Mouse (Mus musculus) embryo, embryonic 11.5 days (tissue): ENCODE measurements around the gene Csf1.

ENCODE experiments used
- DNase-seq: peaks from one replicate; pipeline ENCODE4 v3.0.0-alpha.2; 2012; ENCODE audit warnings: low read depth, low spot score

The Csf1 gene

DNA sequence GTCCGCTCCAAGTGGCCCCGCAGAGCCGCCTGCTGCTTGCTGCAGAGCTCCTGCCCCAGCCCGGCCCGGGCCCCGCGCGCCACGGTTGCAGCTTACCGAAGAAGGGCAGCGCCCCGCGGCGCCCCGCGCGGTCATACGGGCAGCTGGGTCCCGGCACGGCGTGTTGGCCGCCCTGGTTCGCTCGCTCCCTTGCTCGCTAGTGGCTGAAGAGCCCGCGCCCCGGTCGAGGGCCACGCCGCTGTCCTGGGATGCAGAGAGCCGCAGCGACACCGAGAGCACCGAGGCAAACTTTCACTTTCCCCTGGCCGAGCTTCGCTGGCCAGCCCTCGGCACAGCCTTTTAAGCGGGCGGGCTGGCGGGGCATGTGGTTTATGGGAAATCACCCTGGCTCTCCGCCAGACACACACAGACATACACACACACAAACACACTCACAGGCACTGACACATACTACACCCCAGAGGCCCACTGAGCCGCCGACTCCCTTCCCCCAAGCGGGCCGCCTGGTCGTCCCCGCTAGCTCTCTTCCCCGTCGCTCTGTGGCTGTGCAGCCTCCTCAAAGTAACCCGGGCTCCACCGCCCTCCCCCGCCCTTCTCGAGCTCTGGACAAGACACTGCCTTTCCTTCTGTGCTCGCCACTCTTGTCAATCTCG, at the start of gene Csf1:
Csf1 (minus strand) TSS at position 541 of the 653 bp plus-strand sequence.
- peak; percentile 54 for DNase-seq

DNA sequence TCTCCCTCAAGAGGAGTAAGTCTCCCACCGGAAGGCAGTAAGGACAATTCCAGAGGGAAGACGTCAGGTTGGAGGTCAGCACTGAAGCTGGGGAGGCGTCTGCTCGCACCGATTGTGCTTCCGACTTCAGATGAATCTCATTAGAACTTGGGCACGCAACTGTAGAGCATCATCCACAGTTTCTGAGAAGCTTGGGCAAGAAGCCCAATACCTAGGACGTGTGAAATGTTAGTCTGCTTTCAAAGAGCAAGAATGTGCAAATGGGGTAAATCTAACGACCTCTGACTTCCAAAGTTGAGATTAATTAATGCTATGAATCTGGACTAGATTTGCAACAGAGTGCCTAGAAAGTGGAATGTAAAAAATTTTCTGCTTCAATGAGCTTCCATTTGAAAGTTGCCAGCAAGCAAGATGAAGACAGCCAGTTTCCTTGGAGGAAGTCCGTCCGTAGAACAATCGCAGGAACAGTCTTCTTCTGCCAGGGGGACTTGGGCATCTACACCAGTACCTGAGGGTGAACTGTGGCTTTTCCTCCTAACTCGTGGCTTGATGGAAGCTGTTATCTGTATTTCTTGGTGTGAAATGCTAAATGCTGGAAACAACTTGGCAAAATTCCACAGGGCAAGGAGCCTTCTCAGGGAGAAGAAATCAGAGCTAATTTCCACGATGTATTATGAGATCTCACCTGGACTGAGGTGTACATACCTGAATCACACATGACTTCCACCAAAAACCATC, 47.9 kb upstream of the Csf1 start:
- no peak for DNase-seq

DNA sequence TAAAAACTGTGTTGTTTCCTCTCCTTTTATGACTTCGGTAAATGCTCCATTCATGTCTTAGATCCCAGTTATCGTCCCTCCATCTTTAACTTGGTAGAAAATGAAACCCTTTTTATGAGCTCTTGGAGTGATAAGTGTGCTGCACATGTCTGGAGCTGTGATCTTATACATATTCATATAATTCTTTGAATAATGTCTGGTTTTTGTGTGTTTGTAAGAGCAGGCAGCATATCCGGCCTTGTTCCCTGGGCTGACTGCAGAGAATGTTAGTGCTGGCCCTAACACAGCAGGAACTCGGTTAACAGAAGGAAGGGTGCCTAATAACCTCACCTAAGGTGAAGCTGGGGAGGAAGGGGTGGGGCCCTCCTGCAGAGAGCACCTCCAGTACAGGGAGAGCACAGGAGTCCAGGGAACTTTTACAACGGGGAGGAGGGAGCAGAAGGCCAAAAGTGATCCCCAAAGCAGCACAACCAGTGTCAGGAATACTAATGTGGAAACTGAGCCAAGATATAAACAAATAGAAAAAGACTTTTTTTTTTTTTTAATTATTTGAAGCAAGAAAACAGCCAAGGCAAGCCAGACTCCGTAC, 47.2 kb upstream of the Csf1 start:
- DNase-seq: no peak

DNA sequence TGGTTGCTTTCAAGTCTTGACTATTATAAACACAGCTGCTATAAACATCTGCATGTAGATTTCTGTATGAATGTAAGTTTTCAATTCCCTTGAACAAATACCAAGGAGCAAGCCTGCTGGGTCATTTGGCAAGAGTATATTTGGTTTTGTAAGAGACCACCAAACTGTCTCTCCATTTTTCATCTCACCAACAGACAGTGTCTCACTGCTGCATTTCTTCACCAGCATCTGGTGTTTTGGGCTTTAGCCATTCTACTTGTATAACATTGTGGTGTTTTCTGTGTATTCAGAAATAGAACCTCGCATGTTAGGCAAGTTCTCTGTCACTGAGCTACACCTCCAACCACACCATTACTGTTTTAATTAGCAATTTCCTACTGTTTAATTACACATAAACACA, 46.6 kb upstream of the Csf1 start:
- no peak for DNase-seq

DNA sequence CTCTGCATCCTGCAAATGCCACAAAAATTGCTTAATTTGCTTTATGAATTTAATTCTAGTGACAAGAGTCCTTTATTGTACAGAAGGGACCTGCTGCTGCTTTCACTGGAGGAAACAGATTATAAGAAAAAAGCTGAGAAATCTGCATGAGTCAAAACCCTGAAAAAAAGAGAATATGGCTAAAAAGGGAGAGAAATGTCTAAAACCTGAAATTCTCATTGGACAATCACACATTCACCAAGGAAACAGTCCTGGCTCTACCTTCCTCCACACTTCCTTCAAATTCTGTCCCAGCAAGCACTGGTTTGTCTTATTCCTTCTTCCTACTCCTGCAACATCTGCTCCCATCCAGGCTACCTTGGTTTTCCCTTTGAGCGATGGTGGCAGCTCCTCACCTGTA, 44.5 kb upstream of the Csf1 start:
- DNase-seq: no peak

DNA sequence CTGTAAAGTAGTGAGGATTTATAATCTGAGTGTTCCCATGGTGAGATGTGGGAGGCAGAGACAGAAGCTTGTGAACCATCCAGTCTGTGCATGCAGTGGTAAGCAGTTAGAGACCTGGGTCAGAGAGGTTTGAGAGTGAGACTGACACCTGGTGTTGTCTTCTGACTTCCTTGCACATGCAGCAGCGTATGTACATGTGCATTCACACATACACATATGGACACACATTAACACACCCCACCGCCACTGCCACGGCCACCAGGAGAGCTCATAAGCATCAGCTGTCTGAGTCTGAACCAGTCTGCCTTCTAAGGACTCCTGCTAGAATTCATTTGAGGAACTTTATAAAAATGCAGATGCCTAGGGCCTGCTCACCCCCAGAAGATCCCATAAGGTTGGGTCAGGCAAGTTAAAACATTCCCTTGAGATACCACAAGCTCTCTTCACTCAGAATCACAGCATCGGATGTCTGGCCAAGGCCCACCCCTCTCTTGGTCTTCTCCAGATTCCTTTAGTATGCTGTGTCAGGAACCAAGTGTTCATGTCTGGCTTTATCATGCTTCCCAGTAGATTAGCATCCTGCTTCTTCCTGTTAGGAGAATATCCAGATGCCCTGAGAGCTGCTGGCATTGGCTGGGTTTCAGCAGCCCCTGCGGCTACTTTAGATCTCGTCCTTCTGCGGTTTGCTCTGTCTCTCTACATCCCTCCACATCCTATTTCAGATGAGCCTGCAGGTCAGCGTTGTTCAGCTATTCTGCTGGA, 42.1 kb upstream of the Csf1 start:
- DNase-seq: no peak

DNA sequence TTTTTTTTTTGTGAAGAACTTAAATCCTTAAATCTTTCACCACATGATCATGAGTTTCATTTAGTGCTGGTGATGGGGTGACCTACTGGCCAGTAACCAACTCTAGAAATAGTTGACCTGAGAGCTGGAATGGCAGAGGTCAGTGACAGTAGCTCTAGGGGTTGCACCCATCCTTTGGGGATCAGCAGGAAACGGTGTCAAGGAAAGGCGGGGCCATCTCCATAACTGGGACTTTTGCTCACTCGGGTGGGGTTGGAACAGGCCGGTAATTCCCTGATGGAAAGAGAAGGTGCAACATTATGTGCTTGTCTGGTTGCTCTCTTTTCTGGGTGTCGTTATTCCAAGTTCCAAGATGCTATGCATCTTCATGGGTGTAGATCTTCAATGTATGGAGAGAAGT, 38.7 kb upstream of the Csf1 start:
- no peak for DNase-seq

DNA sequence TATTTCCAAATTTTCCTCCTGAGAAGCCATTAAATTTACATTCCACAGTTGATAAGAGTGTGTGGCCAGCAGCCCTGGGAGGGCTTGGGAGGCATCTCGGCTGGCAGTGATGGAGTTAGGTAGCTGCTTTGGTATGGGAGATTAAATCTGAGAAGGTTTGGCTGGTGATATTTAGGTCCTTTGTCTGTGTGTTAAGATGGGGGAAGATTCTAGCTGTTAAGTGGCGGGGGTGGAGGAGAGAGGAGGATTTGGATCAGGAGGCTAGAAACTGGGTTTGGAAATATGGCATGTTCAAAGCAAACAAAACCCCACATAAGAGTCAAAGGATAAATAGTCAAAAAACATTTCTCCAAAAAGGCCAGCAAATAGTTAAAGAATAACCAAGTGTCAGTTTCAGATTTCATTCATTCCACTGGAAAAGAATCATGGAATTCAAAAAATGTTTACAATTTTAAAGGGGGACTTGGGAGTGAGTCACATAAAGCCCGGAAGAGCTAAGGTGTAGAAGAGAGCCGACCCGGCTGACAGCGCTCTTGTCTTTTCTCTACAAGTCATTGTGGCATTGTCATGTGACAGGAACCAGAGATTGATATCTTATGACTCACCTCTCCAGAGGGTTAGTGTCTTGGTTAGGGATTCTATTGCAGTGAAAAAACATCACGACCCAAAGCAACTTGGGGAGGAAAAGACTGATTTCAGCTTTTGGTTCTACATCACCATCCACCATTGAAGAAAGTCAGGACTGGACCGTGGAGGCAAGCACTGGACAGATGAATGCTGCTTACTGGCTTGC, 36.1 kb upstream of the Csf1 start:
- no peak for DNase-seq

DNA sequence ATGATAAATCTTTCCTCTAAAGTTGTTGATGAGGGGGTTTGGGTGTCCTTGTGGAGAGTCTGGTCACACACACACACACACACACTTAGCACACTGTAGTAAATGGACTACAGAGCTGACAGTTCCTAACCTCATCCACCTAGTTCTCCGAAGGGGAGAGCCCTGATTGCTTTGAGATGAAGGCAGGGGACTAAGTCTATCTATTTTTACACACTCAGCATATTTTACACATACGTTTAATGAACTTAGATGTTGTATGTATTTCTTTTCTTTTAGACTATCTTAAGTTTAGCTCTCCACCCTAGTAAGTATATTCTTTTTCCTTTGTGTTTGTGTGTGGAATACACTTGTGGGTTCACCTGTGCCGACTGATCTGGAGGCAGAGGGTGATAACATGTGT, 34.6 kb upstream of the Csf1 start:
- DNase-seq: no peak

DNA sequence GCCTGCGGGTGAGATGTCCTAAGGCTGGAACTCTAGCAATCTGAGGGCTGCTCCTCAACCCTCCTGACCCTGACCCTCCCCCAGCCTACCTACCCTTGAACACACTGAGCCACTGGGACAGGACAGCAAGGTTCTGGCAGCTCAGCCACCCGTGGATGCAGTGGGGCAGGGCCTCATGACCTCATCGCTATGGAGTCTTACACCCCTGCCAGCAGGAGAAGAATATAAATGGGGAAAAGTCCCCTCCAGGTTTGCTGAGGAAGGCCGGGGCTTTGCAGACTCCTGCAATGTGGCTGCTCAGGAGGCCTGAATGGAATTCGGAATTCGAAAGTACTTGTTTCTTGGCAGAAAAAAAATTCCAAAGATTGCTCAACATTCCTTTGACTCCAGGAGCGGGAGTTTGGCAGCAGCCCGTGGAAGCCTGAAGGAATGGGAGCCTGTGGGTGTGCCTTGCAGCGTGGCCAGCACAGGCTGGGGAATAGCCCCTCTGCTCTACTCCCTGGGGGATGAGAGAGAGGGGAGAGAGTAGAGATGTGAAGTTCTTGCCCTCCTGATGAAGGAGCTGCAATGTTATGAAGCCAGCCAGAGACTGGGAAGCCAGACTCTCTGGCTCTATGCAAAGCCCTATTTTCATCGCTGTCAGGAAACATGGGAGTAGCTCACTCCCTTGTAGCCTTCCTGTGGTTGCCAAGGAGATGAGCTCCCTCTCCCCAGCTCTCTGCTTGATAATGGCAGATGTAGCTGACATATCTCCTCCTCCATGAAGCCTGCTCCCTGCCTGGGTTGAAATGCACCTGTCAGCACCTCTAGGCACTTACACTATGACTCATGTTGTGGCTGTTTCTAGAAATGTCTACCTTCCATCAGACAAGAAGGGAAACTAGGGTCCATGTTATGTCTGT, 33.3 kb upstream of the Csf1 start:
- DNase-seq: no peak

DNA sequence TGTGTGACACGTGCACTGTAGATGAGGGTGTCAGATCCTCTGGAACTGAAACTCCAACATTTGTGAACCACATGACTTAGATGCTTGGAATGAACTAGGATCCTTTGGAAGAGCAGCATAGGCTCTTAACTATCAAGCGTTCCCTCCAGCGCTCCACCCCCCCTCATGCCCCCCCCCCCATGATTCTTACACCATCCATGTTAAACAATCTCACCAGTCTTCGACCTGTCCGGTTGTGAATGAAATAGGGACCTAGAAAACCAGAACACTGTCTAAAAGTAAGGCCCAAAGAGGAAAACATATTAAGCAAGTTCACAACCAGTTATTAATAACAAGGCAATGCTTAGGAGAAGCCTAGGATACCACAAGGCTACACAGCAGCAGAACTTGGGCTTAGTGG, 32.5 kb upstream of the Csf1 start:
- no peak for DNase-seq

DNA sequence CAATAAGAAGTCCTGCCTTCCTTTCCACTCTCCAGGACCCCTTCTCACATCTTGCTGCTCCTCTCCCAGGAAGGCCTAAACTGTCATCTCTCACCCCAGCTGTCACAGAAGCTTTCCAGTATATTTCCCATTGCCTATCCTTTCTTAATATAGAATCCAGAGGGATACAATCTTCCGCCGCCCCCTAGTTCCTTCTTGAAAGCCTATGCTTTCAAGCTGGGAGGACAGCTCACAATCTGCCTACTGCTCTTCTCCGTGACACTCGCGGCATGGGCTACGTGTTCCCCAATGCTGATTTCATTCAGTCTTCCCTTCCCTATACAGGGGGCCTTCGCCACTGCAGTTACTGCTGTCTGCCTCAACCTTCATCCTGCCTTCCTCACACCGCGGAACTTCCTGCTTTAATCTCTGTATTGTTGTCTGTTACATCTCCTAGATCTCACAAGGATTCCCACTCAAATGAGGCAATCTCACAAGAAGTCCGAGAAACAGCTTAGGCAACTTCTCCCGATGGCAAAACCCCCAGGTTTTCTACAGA, 30.6 kb upstream of the Csf1 start:
- no peak for DNase-seq

DNA sequence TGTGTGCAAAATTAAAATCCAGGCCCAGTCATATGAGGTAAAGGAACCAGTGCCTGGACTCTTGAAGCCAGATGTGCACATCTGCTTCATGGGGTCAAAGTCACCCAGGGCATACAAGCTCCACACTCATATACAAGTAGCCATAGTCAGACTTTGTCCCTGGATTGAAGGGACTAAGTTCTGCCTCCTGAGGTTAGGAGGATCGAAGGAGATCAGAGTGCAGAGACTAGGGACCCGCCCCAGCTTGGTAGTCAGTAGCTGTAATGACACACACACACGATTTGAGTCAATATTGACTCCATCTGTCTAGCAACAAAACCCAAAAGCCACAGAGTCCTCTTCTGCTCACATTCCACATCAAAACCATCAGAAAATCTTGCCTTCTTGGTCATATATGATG, 30.0 kb upstream of the Csf1 start:
- DNase-seq: no peak

DNA sequence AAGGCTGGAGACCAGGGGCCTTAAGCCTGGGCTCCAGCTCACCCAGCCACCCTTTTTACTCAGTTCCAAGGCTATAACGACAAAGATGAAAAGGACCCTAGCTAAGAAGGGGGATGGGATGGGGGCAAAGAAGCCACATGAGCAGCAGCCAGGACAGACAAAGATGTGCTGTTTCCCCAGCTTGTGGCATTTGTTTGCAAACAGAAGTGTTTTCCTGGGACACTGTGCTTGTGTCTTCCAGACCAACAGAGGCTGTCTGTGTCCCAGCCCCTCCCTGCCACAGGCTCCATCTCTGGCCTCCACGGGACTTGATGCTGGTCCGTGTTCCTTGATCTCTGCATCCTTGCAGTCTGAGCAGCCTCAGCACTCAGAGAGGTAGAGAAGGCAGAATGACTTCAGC, 28.6 kb upstream of the Csf1 start:
- DNase-seq: no peak

DNA sequence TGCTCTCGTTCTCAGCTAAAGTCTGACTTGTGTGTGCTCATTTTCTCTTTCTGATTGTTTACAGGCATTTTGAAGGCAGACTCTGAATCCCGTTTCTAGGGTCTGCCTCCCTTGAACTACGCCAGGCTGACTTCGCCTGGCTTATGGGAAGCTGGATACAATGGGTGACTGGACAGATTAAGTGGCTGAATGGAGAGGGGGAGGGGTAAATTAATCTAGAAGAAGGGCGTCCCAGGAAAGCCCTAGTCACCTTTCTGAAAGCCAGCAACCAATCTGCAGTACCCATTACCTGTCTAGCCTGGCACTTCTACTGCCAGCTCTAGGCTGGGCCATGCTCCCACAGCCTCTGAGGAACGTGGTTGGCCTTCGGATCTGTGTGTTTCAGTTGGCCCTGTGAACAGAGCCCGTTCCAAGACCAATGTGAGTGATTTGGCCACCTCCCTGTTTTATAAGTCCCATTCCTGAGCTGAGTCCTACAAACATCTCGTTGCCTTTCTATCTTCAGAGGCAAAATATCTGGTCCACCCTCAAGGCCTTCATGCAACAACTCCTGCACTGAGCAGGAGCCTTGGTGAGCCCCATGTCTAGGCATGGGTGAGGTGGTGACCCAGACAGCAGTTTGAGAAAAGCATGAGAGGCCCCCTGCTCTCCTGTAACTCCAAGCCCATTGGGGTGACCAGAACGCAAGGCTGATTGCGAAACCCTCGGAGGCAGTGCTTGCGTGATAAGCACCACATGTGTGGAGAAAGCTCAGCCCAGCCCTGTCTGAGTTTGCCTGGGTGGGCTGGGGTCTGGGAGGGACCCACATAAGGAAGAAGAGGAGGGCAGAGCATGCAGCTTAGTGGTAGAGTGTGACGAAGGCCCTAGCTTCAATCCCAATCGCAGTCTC, 27.6 kb upstream of the Csf1 start:
- no peak for DNase-seq

DNA sequence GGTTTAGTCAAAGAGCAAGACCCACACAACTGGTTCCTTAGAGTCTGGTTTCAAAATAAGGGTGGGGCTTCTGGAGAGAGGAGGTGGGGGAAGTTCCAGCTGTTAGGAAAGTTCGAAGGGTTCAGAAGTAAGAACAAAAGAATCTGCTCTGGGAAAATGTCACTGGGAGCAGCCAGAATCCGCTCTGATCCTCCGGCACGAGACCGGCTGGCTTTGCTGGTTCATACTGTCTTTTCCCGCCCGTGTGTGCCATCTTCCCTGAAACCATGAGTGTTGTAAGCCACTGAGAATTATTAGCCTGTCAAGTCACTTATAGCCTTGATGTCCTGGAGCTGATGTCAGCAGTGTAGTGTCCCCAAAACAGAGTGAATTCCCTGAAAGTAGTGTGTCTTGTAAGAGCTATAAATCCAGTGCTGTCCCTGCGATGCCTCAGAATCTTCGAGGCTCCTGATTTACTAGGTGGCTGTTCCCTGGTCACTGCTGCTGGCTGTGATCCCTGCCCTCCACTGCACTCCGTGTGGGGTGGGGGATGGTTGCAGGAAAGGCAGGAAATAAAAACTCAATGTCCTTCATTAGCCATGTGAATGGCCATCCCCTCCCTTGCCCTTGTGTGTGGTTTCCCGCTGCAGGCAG, 26.8 kb upstream of the Csf1 start:
- DNase-seq: no peak

DNA sequence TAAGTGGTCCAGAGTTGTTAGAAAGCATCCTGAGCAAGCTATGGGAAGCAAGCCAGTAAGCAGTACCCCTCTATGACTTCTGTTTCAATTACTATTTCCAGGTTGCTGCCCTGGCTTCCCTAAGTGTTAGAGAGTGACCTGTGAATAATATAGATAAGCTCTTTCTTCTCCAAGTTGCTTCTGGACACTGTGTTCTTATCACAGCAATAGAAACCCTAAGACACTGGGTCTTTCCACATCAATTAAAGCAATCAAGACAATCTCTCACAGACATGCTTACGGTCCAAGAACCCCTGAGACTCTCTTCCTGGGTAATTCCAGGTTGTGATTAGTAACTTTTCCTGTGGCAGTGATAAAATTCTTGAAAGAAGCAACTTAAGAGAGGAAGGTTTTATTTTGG, 26.1 kb upstream of the Csf1 start:
- DNase-seq: no peak

DNA sequence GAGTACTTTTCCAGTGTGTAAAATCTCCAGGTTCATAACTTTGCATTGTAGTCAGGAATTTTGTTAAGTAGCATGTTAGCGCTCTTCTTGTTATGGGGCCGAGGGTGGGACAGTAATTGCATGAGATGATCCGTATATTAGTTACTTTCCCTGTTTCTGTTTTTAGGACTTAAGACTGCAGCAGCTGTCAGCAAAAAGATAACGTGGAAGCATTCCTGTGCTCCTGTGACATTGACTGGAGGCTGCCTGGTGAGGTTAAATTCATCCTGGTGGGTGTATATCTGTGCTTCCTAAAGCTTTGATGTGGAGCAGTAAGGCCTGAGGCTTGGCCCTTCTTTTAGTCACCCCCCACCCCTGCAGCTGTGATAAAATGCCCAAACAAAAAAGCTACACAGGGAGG, 25.3 kb upstream of the Csf1 start:
- DNase-seq: no peak

DNA sequence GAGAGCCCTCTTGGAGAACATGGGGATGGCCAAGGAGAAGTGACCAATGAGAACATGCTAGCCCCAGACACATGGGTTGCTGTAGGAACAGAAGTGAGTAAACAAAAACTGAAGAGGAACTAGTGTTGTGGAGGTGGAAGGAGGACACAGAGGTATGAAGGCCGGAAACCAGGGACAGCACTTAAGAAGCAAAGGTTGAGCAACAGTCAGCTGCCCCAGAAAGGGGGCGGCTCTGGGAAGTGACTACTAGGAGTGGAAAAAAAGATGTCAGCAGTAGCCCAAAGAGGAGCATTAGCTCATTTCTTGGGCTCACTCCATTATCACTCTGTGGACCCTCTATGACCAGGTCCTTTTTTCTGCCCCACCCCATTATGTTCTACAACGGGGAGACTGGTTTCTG, 23.0 kb upstream of the Csf1 start:
- DNase-seq: no peak
